Mouse (Mus musculus): Measurements from ENCODE around the gene 4930402H24Rik. TPM values are rescaled to one million over a fixed set of nuclear protein-coding genes. Genes with fewer than 3 reads are reported as not detected.

The 4930402H24Rik gene
- polyA plus RNA-seq, 1 experiment from 2014 or later, result 28.2 TPM

DNA sequence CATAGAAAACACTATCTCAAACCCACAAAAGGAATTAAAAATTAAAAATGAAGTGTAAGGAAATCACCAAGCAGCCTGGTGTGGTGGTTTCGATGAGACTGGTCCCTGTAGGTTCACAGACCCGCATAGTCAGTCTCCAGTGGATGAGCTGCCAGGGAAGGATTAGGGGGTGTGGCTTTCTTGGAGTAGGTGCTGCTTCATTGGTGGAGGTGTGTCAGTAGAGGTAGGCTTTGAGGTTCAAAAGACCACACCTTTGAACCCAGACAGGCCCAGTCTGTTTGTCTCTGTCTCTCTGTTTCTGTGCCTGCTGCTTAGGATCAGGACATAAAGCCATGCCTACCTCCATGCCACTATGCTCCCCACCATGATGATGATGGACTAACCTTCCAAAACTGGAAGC, 7.4 kb downstream of the 4930402H24Rik start:
- DNase-seq, result no peak
- Histone ChIP-seq H3K27ac (ENCODE audit: low read depth) (no peak overlapping the region), H3K27me3 (ENCODE audit: insufficient read depth, low read length) (no peaks in the 10 kb centered on the region), H3K4me2 (no peak overlapping the region), H3K9me3 (ENCODE audit: low read depth, low read length) (no peaks in the 10 kb centered on the region), H3K4me1 (ENCODE audit: insufficient read depth) (no peaks in the 10 kb centered on the region), H3K9ac (no peak overlapping the region), H3K4me3 (ENCODE audit: low read depth, low read length) (no peak overlapping the region), H3K36me3 (ENCODE audit: insufficient read depth) (no peaks in the 10 kb centered on the region)
- ATAC-seq (ENCODE audit: insufficient read depth), result no peak
- WGBS, result 64% methylated on average over 2 of the region's 2 CpGs
- TF ChIP-seq CTCF (IDR thresholded peaks at IDR 0.05; ENCODE audit: low read depth), result no peak

DNA sequence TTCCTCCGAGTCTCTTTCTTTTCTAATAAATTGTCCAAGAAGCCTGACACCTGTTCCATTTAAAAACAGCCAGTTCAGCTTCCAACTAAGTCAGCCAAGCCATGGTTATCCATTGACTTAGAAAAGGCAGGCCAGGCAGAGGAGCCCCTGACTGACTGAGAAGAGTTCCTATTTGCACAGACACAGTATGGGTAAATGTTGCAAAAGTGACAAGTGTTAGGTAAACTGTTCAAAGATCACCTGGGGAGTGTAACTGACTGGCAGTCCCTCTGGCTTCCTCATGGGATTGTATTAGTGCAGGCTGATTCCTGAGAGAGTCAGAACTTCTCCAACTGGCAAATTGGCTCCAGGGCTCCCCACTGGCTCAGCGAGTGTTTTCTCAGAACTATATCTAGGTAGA, 8.3 kb downstream of the 4930402H24Rik start:
- H3K27me3 ChIP-seq (ENCODE audit: insufficient read depth, low read length), result no peaks in the 10 kb centered on the region
- H3K36me3 ChIP-seq (ENCODE audit: insufficient read depth), result no peaks in the 10 kb centered on the region
- ATAC-seq (ENCODE audit: insufficient read depth) (no peak), DNase-seq (no peak)
- no peak overlapping the region for H3K27ac ChIP-seq (ENCODE audit: low read depth)
- no peak overlapping the region for H3K4me3 ChIP-seq (ENCODE audit: low read depth, low read length)
- WGBS, result 62% methylated on average over 2 of the region's 2 CpGs
- H3K4me2 ChIP-seq, result no peak overlapping the region
- H3K9me3 ChIP-seq (ENCODE audit: low read depth, low read length), result no peaks in the 10 kb centered on the region
- H3K4me1 ChIP-seq (ENCODE audit: insufficient read depth), result no peaks in the 10 kb centered on the region
- no peak overlapping the region for H3K9ac ChIP-seq
- TF ChIP-seq CTCF (IDR thresholded peaks at IDR 0.05; ENCODE audit: low read depth), result no peak

DNA sequence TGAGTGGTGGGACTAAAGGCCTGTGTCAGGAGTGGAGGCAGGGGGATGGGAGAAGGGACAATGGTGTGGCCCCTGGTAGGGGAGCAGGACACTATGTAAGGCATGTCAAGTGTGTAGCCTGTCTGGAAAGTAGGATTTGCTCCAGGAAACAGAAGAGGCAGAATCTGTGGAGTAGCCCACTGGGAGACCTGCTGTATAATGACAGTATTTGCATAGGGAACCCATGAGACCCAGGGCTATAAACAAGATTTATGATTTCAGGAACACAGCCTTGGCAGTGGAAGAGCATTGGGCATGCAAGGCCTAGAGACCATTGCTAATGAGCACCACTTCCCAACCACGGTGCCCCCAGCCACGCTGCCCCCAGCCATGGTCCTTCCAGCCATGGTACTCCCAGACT, 9.3 kb downstream of the 4930402H24Rik start:
- Histone ChIP-seq H3K9me3 (ENCODE audit: low read depth, low read length) (no peaks in the 10 kb centered on the region), H3K27me3 (ENCODE audit: insufficient read depth, low read length) (no peaks in the 10 kb centered on the region), H3K36me3 (ENCODE audit: insufficient read depth) (no peaks in the 10 kb centered on the region), H3K27ac (ENCODE audit: low read depth) (no peak overlapping the region), H3K4me2 (no peak overlapping the region), H3K9ac (no peak overlapping the region), H3K4me3 (ENCODE audit: low read depth, low read length) (no peak overlapping the region), H3K4me1 (ENCODE audit: insufficient read depth) (no peaks in the 10 kb centered on the region)
- no peak for TF ChIP-seq CTCF (IDR thresholded peaks at IDR 0.05; ENCODE audit: low read depth)
- WGBS, result 96% methylated on average over 2 of the region's 2 CpGs
- no peak for DNase-seq
- no peak for ATAC-seq (ENCODE audit: insufficient read depth)

DNA sequence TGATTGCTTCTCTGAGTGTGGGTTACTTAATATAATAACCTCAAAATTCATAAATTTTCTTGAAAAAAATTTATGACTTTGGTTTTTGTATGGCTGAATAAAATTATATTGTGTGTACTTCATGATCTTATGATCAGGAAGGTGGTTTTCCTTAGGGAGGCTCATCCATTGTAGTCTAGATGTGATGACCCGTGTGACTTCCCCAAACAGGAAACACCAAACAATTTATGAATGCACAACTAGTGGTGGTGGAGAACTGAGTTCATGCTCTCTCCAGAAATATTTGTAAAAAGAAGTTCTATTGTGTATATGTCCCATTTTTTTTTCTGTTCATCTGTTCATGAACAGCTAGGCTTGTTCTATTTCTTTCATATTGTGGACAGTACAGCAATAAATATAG, 18.8 kb downstream of the 4930402H24Rik start:
- ATAC-seq (ENCODE audit: insufficient read depth) (no peak), DNase-seq (no peak)
- H3K4me2 ChIP-seq, result no peak overlapping the region
- no peak overlapping the region for H3K27ac ChIP-seq (ENCODE audit: low read depth)
- WGBS, result 85% methylated on average over 1 of the region's 1 CpGs
- no peak overlapping the region for H3K4me3 ChIP-seq (ENCODE audit: low read depth, low read length)
- no peaks in the 10 kb centered on the region for H3K9me3 ChIP-seq (ENCODE audit: low read depth, low read length)
- 0 out of 2 replicates have a peak, but pooled peaks cover 5% of the 10 kb centered on the region for H3K36me3 ChIP-seq (ENCODE audit: insufficient read depth)
- H3K27me3 ChIP-seq (ENCODE audit: insufficient read depth, low read length), result no peaks in the 10 kb centered on the region
- H3K9ac ChIP-seq, result no peak overlapping the region
- no peak for TF ChIP-seq CTCF (IDR thresholded peaks at IDR 0.05; ENCODE audit: low read depth)
- no peaks in the 10 kb centered on the region for H3K4me1 ChIP-seq (ENCODE audit: insufficient read depth)

DNA sequence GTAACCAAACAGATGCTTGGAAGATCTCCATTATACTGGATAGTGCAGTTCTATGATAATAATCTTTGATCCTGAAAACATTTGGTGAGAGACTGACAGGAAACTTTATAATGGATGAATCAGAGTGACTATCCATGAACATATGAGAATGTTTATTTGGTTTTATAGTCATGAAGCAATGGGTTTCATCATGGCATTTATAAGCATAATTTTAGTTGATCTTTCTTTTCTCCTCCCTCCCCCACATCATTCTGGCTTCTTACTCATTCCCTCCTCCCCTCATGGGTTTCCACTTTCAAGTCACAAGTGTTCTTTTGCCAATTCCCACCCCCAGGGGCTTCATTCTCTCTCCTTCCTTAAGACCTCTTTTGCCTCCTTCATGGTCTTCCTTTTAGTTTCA, 19.2 kb downstream of the 4930402H24Rik start:
- no peak for TF ChIP-seq CTCF (IDR thresholded peaks at IDR 0.05; ENCODE audit: low read depth)
- ATAC-seq (ENCODE audit: insufficient read depth), result no peak
- no peaks in the 10 kb centered on the region for H3K27me3 ChIP-seq (ENCODE audit: insufficient read depth, low read length)
- no peak overlapping the region for H3K4me3 ChIP-seq (ENCODE audit: low read depth, low read length)
- 0 out of 2 replicates have a peak, but pooled peaks cover 5% of the 10 kb centered on the region for H3K36me3 ChIP-seq (ENCODE audit: insufficient read depth)
- H3K27ac ChIP-seq (ENCODE audit: low read depth), result no peak overlapping the region
- DNase-seq, result no peak
- no peak overlapping the region for H3K9ac ChIP-seq
- H3K4me2 ChIP-seq, result no peak overlapping the region
- H3K9me3 ChIP-seq (ENCODE audit: low read depth, low read length), result no peaks in the 10 kb centered on the region
- H3K4me1 ChIP-seq (ENCODE audit: insufficient read depth), result no peaks in the 10 kb centered on the region

DNA sequence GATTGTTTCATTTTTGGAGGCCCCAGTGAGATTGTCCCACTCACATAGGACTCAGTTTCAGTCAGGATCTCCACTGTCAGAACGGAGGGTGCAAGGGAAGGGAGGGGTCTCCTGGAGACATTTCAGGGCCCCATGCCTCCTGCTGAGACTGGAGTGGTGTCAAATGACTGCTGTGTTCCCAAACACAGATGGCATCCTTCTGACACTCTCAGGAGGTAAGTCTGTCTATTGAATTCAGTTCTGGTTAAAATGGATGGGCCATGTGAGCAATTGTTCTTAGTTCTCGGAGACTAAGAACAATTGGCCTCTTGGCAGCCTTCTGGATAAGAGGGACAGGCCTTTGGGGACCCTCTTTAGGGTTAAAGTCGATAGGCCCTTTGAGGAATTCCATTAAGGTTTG, 28.8 kb downstream of the 4930402H24Rik start:
- no peak overlapping the region for H3K9ac ChIP-seq
- H3K27ac ChIP-seq (ENCODE audit: low read depth), result no peak overlapping the region
- H3K27me3 ChIP-seq (ENCODE audit: insufficient read depth, low read length), result no peaks in the 10 kb centered on the region
- no peak for TF ChIP-seq CTCF (IDR thresholded peaks at IDR 0.05; ENCODE audit: low read depth)
- H3K36me3 ChIP-seq (ENCODE audit: insufficient read depth), result no peaks in the 10 kb centered on the region
- WGBS, result 52% methylated on average over 3 of the region's 3 CpGs
- no peaks in the 10 kb centered on the region for H3K4me1 ChIP-seq (ENCODE audit: insufficient read depth)
- ATAC-seq (ENCODE audit: insufficient read depth) (no peak), DNase-seq (no peak)
- H3K4me2 ChIP-seq, result no peak overlapping the region
- no peaks in the 10 kb centered on the region for H3K9me3 ChIP-seq (ENCODE audit: low read depth, low read length)
- no peak overlapping the region for H3K4me3 ChIP-seq (ENCODE audit: low read depth, low read length)

DNA sequence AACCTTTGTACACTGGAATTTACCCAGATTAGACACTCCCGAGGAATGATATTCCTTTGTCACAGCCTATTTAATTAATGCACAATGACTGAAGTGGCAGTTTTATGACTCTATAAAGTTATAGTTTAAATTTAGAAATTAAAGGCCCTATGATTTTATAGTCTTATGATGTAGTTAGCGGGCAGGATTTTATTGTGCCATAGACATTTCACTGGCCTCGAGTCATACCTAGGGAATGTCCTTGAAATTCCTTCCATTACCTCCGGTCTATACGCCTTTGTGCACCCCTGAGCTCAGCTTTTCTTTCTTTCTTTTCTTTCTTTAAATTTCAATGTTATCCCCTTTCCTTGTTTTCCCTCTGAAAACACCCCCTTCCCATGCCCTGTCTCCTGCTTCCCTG, 35.3 kb downstream of the 4930402H24Rik start:
- H3K4me1 ChIP-seq (ENCODE audit: insufficient read depth), result no peaks in the 10 kb centered on the region
- 75% methylated on average over 5 of the region's 5 CpGs for WGBS
- H3K36me3 ChIP-seq (ENCODE audit: insufficient read depth), result no peaks in the 10 kb centered on the region
- no peak for TF ChIP-seq CTCF (IDR thresholded peaks at IDR 0.05; ENCODE audit: low read depth)
- H3K4me2 ChIP-seq, result no peak overlapping the region
- no peak overlapping the region for H3K27ac ChIP-seq (ENCODE audit: low read depth)
- no peak overlapping the region for H3K9ac ChIP-seq
- H3K4me3 ChIP-seq (ENCODE audit: low read depth, low read length), result no peak overlapping the region
- no peaks in the 10 kb centered on the region for H3K27me3 ChIP-seq (ENCODE audit: insufficient read depth, low read length)
- DNase-seq (no peak), ATAC-seq (ENCODE audit: insufficient read depth) (no peak)
- H3K9me3 ChIP-seq (ENCODE audit: low read depth, low read length), result no peaks in the 10 kb centered on the region

GRCm38 (mm10) chr2:130862091-130862490, 44.1 kb downstream of the 4930402H24Rik start:
- TF ChIP-seq CTCF (IDR thresholded peaks at IDR 0.05; ENCODE audit: low read depth), result no peak
- 76% methylated on average over 3 of the region's 3 CpGs for WGBS
- Histone ChIP-seq H3K4me3 (ENCODE audit: low read depth, low read length) (no peak overlapping the region), H3K27ac (ENCODE audit: low read depth) (no peak overlapping the region), H3K9me3 (ENCODE audit: low read depth, low read length) (no peaks in the 10 kb centered on the region), H3K9ac (no peak overlapping the region), H3K4me2 (no peak overlapping the region), H3K27me3 (ENCODE audit: insufficient read depth, low read length) (no peaks in the 10 kb centered on the region), H3K36me3 (ENCODE audit: insufficient read depth) (no peaks in the 10 kb centered on the region), H3K4me1 (ENCODE audit: insufficient read depth) (no peaks in the 10 kb centered on the region)
- DNase-seq (peak; percentile 37), ATAC-seq (ENCODE audit: insufficient read depth) (no peak)
